8 mouse cellular contexts compared by ENCODE assay signal in the genomic region with DNA sequence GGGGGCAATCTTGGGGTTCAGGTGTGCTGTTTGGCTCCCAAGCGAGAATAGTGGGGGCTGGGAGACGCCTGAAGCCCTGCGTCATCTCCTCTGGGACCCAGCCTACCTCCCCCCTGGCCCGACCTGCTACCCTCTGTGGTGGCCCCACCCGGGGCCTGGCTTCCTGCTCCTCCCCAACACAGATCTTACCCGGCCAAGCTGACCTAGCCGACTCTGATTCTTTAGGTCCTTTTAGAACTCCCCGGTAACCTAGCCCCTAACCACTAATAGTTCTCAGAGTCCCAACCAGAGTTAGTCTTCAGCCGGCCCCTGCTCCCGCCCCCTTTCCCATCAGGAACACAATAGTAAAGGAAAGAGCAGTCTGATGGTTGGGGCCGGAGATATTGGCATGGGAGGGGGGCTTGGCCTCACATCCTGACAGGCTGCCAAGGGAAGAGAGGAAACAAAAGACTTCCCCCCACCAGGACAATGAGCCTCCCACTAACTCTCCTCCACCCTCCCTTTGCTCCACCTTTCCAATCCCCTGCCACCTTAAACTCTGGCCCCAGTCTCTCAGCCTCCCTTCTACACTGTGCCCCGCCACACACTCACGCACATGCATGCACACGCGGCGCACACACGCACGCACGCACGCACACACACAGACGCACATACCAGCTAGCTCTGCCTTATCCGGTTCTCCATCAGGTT. TPM values are rescaled to one million over a fixed set of nuclear protein-coding genes. Genes with fewer than 3 reads are reported as not detected.
DNase-seq lines count a peak whose midpoint lies in the region; ATAC-seq and TF ChIP-seq lines count a peak whose summit lies in the region.

No protein-coding gene starts in this region.

- peak; percentile 73 for TF ChIP-seq EP300 in lung, postnatal 0 days (IDR thresholded peaks at IDR 0.05)

- peak overlapping the region; percentile 51 for H3K9ac ChIP-seq in embryonic facial prominence, embryonic 15.5 days
- H3K9ac ChIP-seq in heart, embryonic 13.5 days, result peak overlapping the region; percentile 75
- H3K9ac ChIP-seq in kidney, embryonic 15.5 days, result peak overlapping the region; percentile 52
- peak overlapping the region; percentile 41 for H3K9ac ChIP-seq in lung, postnatal 0 days (replicated peaks; ENCODE audit: low read depth)
- no peak overlapping the region for H3K9ac ChIP-seq in stomach, embryonic 15.5 days

- H3K9me3 ChIP-seq in embryonic facial prominence, embryonic 15.5 days (replicated peaks), result no peaks in the 10 kb centered on the region
- no peaks in the 10 kb centered on the region; the same call in 1 of the 2 replicates for H3K9me3 ChIP-seq in heart, embryonic 13.5 days
- 0 out of 2 replicates have a peak, but pooled peaks cover 2% of the 10 kb centered on the region for H3K9me3 ChIP-seq in kidney, embryonic 15.5 days (replicated peaks)
- H3K9me3 ChIP-seq in lung, postnatal 0 days (ENCODE audit: low read length), result no peaks in the 10 kb centered on the region
- H3K9me3 ChIP-seq in stomach, embryonic 15.5 days, result no peaks in the 10 kb centered on the region

- ATAC-seq in CD4-positive, CD25-positive, alpha-beta regulatory T cell, adult 4 months, result no peak
- ATAC-seq in embryonic facial prominence, embryonic 15.5 days (ENCODE audit: insufficient number of reproducible peaks, low FRiP score, low TSS enrichment, low read depth), result peak; percentile 63
- no peak for ATAC-seq in heart, embryonic 13.5 days (ENCODE audit: extremely low read depth, insufficient number of reproducible peaks, low FRiP score, low TSS enrichment)
- peak; percentile 47 for ATAC-seq in kidney, embryonic 15.5 days (replicated peaks; ENCODE audit: low FRiP score)
- peak; percentile 69 for ATAC-seq in lung, postnatal 0 days
- ATAC-seq in stomach, embryonic 15.5 days (ENCODE audit: insufficient read depth, low FRiP score, low read depth), result no peak; the same call in 1 of the 2 replicates

- peak overlapping the region; percentile 45 for H3K4me3 ChIP-seq in embryonic facial prominence, embryonic 15.5 days (replicated peaks)
- peak overlapping the region; percentile 49 for H3K4me3 ChIP-seq in heart, embryonic 13.5 days
- peak overlapping the region; percentile 47 for H3K4me3 ChIP-seq in kidney, embryonic 15.5 days (replicated peaks)
- peak overlapping the region; percentile 38 for H3K4me3 ChIP-seq in lung, postnatal 0 days (ENCODE audit: low read depth, low read length)
- peak overlapping the region; percentile 42 for H3K4me3 ChIP-seq in stomach, embryonic 15.5 days (replicated peaks)

- peaks cover 13% of the 10 kb centered on the region for H3K4me1 ChIP-seq in embryonic facial prominence, embryonic 15.5 days
- peaks cover 27% of the 10 kb centered on the region for H3K4me1 ChIP-seq in heart, embryonic 13.5 days
- H3K4me1 ChIP-seq in kidney, embryonic 15.5 days, result peaks cover 32% of the 10 kb centered on the region
- H3K4me1 ChIP-seq in lung, postnatal 0 days (ENCODE audit: insufficient read depth, low read depth, low read length), result no peaks in the 10 kb centered on the region; the same call in 1 of the 2 replicates
- H3K4me1 ChIP-seq in stomach, embryonic 15.5 days, result peaks cover 13% of the 10 kb centered on the region; the same call in 1 of the 2 replicates

- no peaks in the 10 kb centered on the region for H3K27me3 ChIP-seq in embryonic facial prominence, embryonic 15.5 days
- H3K27me3 ChIP-seq in heart, embryonic 13.5 days (replicated peaks), result no peaks in the 10 kb centered on the region
- no peaks in the 10 kb centered on the region for H3K27me3 ChIP-seq in kidney, embryonic 15.5 days
- H3K27me3 ChIP-seq in lung, postnatal 0 days (replicated peaks; ENCODE audit: insufficient read depth, low read length), result no peaks in the 10 kb centered on the region
- H3K27me3 ChIP-seq in stomach, embryonic 15.5 days (replicated peaks), result no peaks in the 10 kb centered on the region

- peak overlapping the region; percentile 89 for H3K27ac ChIP-seq in embryonic facial prominence, embryonic 15.5 days (replicated peaks)
- peak overlapping the region; percentile 88 for H3K27ac ChIP-seq in heart, embryonic 13.5 days (replicated peaks)
- peak overlapping the region; percentile 92 for H3K27ac ChIP-seq in kidney, embryonic 15.5 days
- H3K27ac ChIP-seq in lung, postnatal 0 days (ENCODE audit: low read length), result peak overlapping the region; percentile 91
- peak overlapping the region; percentile 89 for H3K27ac ChIP-seq in stomach, embryonic 15.5 days

- WGBS in embryonic facial prominence, embryonic 15.5 days, result 11% methylated on average over 22 of the region's 22 CpGs
- 12% methylated on average over 22 of the region's 22 CpGs for WGBS in heart, embryonic 13.5 days
- WGBS in kidney, embryonic 15.5 days, result 5% methylated on average over 22 of the region's 22 CpGs
- 15% methylated on average over 22 of the region's 22 CpGs for WGBS in lung, postnatal 0 days
- 14% methylated on average over 22 of the region's 22 CpGs for WGBS in stomach, embryonic 15.5 days

- no peaks in the 10 kb centered on the region for H3K36me3 ChIP-seq in embryonic facial prominence, embryonic 15.5 days
- H3K36me3 ChIP-seq in heart, embryonic 13.5 days, result no peaks in the 10 kb centered on the region
- H3K36me3 ChIP-seq in kidney, embryonic 15.5 days, result no peaks in the 10 kb centered on the region
- H3K36me3 ChIP-seq in lung, postnatal 0 days (ENCODE audit: insufficient read depth, low read length), result no peaks in the 10 kb centered on the region
- no peaks in the 10 kb centered on the region for H3K36me3 ChIP-seq in stomach, embryonic 15.5 days

- no peak for TF ChIP-seq CTCF in lung, postnatal 0 days (IDR thresholded peaks at IDR 0.05)

- DNase-seq in CD4-positive, CD25-positive, alpha-beta regulatory T cell, adult 2 months (ENCODE audit: low read depth, low spot score), result peak; percentile 15
- DNase-seq in adrenal gland, postnatal 10 days, result peak; percentile 44
- peak; percentile 74 for DNase-seq in lung, postnatal 0 days (ENCODE audit: low spot score)

- peak overlapping the region; percentile 76 for H3K4me2 ChIP-seq in embryonic facial prominence, embryonic 15.5 days (replicated peaks)
- H3K4me2 ChIP-seq in heart, embryonic 13.5 days, result peak overlapping the region; percentile 70
- H3K4me2 ChIP-seq in kidney, embryonic 15.5 days, result peak overlapping the region; percentile 77
- peak overlapping the region; percentile 63 for H3K4me2 ChIP-seq in lung, postnatal 0 days (replicated peaks; ENCODE audit: low read depth, low read length)
- H3K4me2 ChIP-seq in stomach, embryonic 15.5 days, result peak overlapping the region; percentile 73

RNA-seq across cellular contexts. Expression of a gene that starts 6.0 kb away (rescaled TPM):
- polyA plus RNA-seq in CD4-positive, CD25-positive, alpha-beta regulatory T cell, adult 4 months (2017; shearing (Covaris generic)), result 10 to 100 TPM in 1 of 2 experiments, 1 to 10 TPM in 1; 9.2 to 16.7 TPM
- total RNA-seq in adrenal gland, postnatal 10 days (2021), result 10 to 100 TPM in 1 of 2 experiments, 1 to 10 TPM in 1; 9.2 to 12.6 TPM
- polyA plus RNA-seq in embryonic facial prominence, embryonic 15.5 days (2015; fragmentation: Nextera tagmentation; extraction: Ambion mirVana), result 14.8 and 16.3 TPM in 2 replicates
- 8.1 and 8.7 TPM in 2 replicates for polyA plus RNA-seq in heart, embryonic 13.5 days (2015; fragmentation: Nextera tagmentation; extraction: Ambion mirVana)
- 14.2 and 16.0 TPM in 2 replicates for polyA plus RNA-seq in kidney, embryonic 15.5 days (2015; fragmentation: Nextera tagmentation; extraction: Ambion mirVana)
- polyA plus RNA-seq in lung, postnatal 0 days (2015; fragmentation: Nextera tagmentation; extraction: Ambion mirVana), result 8.2 TPM in 2 replicates
- polyA plus RNA-seq in stomach, embryonic 15.5 days (2015; fragmentation: Nextera tagmentation; extraction: Ambion mirVana), result 13.0 and 14.5 TPM in 2 replicates

RNA-seq across cellular contexts. Expression of a gene that starts 10.5 kb away (rescaled TPM):
- polyA plus RNA-seq in CD4-positive, CD25-positive, alpha-beta regulatory T cell, adult 4 months (2017; shearing (Covaris generic)), result not detected
- 10 to 100 TPM; 71.9 to 73.6 TPM for total RNA-seq in adrenal gland, postnatal 10 days (2021)
- polyA plus RNA-seq in embryonic facial prominence, embryonic 15.5 days (2015; fragmentation: Nextera tagmentation; extraction: Ambion mirVana), result 60.2 and 66.1 TPM in 2 replicates
- 33.1 and 37.6 TPM in 2 replicates for polyA plus RNA-seq in heart, embryonic 13.5 days (2015; fragmentation: Nextera tagmentation; extraction: Ambion mirVana)
- polyA plus RNA-seq in kidney, embryonic 15.5 days (2015; fragmentation: Nextera tagmentation; extraction: Ambion mirVana), result 49.1 and 54.9 TPM in 2 replicates
- polyA plus RNA-seq in lung, postnatal 0 days (2015; fragmentation: Nextera tagmentation; extraction: Ambion mirVana), result 30.9 and 33.2 TPM in 2 replicates
- 35.5 and 41.4 TPM in 2 replicates for polyA plus RNA-seq in stomach, embryonic 15.5 days (2015; fragmentation: Nextera tagmentation; extraction: Ambion mirVana)

RNA-seq across cellular contexts. Expression of a gene that starts 25.2 kb away (rescaled TPM):
- 1 to 10 TPM; 1.0 to 1.7 TPM for polyA plus RNA-seq in CD4-positive, CD25-positive, alpha-beta regulatory T cell, adult 4 months (2017; shearing (Covaris generic))
- total RNA-seq in adrenal gland, postnatal 10 days (2021), result 10 to 100 TPM; 33.6 to 36.8 TPM
- 112 and 117 TPM in 2 replicates for polyA plus RNA-seq in embryonic facial prominence, embryonic 15.5 days (2015; fragmentation: Nextera tagmentation; extraction: Ambion mirVana)
- 44.7 and 47.3 TPM in 2 replicates for polyA plus RNA-seq in heart, embryonic 13.5 days (2015; fragmentation: Nextera tagmentation; extraction: Ambion mirVana)
- polyA plus RNA-seq in kidney, embryonic 15.5 days (2015; fragmentation: Nextera tagmentation; extraction: Ambion mirVana), result 77.9 and 87.5 TPM in 2 replicates
- 45.8 and 50.1 TPM in 2 replicates for polyA plus RNA-seq in lung, postnatal 0 days (2015; fragmentation: Nextera tagmentation; extraction: Ambion mirVana)
- 73.2 and 73.4 TPM in 2 replicates for polyA plus RNA-seq in stomach, embryonic 15.5 days (2015; fragmentation: Nextera tagmentation; extraction: Ambion mirVana)

RNA-seq across cellular contexts. Expression of a gene that starts 32.0 kb away (rescaled TPM):
- 10 to 100 TPM; 60.2 to 63.7 TPM for polyA plus RNA-seq in CD4-positive, CD25-positive, alpha-beta regulatory T cell, adult 4 months (2017; shearing (Covaris generic))
- total RNA-seq in adrenal gland, postnatal 10 days (2021), result 100 to 1,000 TPM; 130 to 173 TPM
- polyA plus RNA-seq in embryonic facial prominence, embryonic 15.5 days (2015; fragmentation: Nextera tagmentation; extraction: Ambion mirVana), result 124 TPM in 2 replicates
- polyA plus RNA-seq in heart, embryonic 13.5 days (2015; fragmentation: Nextera tagmentation; extraction: Ambion mirVana), result 84.9 and 88.1 TPM in 2 replicates
- 141 and 158 TPM in 2 replicates for polyA plus RNA-seq in kidney, embryonic 15.5 days (2015; fragmentation: Nextera tagmentation; extraction: Ambion mirVana)
- 30.9 and 32.7 TPM in 2 replicates for polyA plus RNA-seq in lung, postnatal 0 days (2015; fragmentation: Nextera tagmentation; extraction: Ambion mirVana)
- polyA plus RNA-seq in stomach, embryonic 15.5 days (2015; fragmentation: Nextera tagmentation; extraction: Ambion mirVana), result 113 and 122 TPM in 2 replicates

RNA-seq across cellular contexts. Expression of a gene that starts 45.0 kb away (rescaled TPM):
- 1 to 10 TPM in 1 of 2 experiments, under 1 TPM in 1; 0.65 to 1.3 TPM for polyA plus RNA-seq in CD4-positive, CD25-positive, alpha-beta regulatory T cell, adult 4 months (2017; shearing (Covaris generic))
- total RNA-seq in adrenal gland, postnatal 10 days (2021), result 10 to 100 TPM in 1 of 2 experiments, 1 to 10 TPM in 1; 7.6 to 11.5 TPM
- polyA plus RNA-seq in embryonic facial prominence, embryonic 15.5 days (2015; fragmentation: Nextera tagmentation; extraction: Ambion mirVana), result 10.9 and 11.0 TPM in 2 replicates
- 8.1 and 8.8 TPM in 2 replicates for polyA plus RNA-seq in heart, embryonic 13.5 days (2015; fragmentation: Nextera tagmentation; extraction: Ambion mirVana)
- polyA plus RNA-seq in kidney, embryonic 15.5 days (2015; fragmentation: Nextera tagmentation; extraction: Ambion mirVana), result 5.9 and 7.3 TPM in 2 replicates
- polyA plus RNA-seq in lung, postnatal 0 days (2015; fragmentation: Nextera tagmentation; extraction: Ambion mirVana), result 4.7 and 7.2 TPM in 2 replicates
- polyA plus RNA-seq in stomach, embryonic 15.5 days (2015; fragmentation: Nextera tagmentation; extraction: Ambion mirVana), result 7.8 and 8.7 TPM in 2 replicates

Comparison
In these comparisons a context has a peak if more than half of its experiments do, and no peak if none do; other contexts are left out.
1. DNase-seq: peak in every context shown above with its lines; median percentile 74 in lung, postnatal 0 days; 44 in adrenal gland, postnatal 10 days; 15 in CD4-positive, CD25-positive, alpha-beta regulatory T cell, adult 2 months.
2. ATAC-seq: peak in embryonic facial prominence, embryonic 15.5 days (single experiment), kidney, embryonic 15.5 days (single experiment) and lung, postnatal 0 days (single experiment); none in CD4-positive, CD25-positive, alpha-beta regulatory T cell, adult 4 months (single experiment), heart, embryonic 13.5 days (single experiment) and stomach, embryonic 15.5 days (single experiment).
3. RNA of a gene that starts 10.5 kb away (polyA plus RNA-seq): 60.2 to 66.1 TPM in embryonic facial prominence, embryonic 15.5 days, 49.1 to 54.9 TPM in kidney, embryonic 15.5 days, 33.1 to 37.6 TPM in heart, embryonic 13.5 days, 35.5 to 41.4 TPM in stomach, embryonic 15.5 days and 30.9 to 33.2 TPM in lung, postnatal 0 days; not detected in CD4-positive, CD25-positive, alpha-beta regulatory T cell, adult 4 months; every median in the first group is over 10 times any median in the second.
4. RNA of a gene that starts 25.2 kb away (polyA plus RNA-seq): 112 to 117 TPM in embryonic facial prominence, embryonic 15.5 days, 77.9 to 87.5 TPM in kidney, embryonic 15.5 days, 73.2 to 73.4 TPM in stomach, embryonic 15.5 days, 45.8 to 50.1 TPM in lung, postnatal 0 days and 44.7 to 47.3 TPM in heart, embryonic 13.5 days; 1.0 to 1.7 TPM in CD4-positive, CD25-positive, alpha-beta regulatory T cell, adult 4 months; every median in the first group is over 10 times any median in the second.
5. Peak in every context shown above with its lines, with median percentiles within 50 percentile points of each other: H3K27ac ChIP-seq, H3K4me2 ChIP-seq and H3K4me3 ChIP-seq.